Mouse (Mus musculus) granulocyte monocyte progenitor cell, adult 5-6 weeks (primary cell): ENCODE measurements around the gene Cc2d1b. TPM values are rescaled to one million over a fixed set of nuclear protein-coding genes. Genes with fewer than 3 reads are reported as not detected.

Experiments used
- ATAC-seq: replicated peaks from 2 replicates; pipeline ENCODE4 v1.8.0; 2016; ENCODE audit warnings: mild to moderate bottlenecking, moderate TSS enrichment, inconsistent platforms; ENCODE audit not compliant: poor library complexity, severe bottlenecking
- total RNA-seq, 2 experiments: library from RNA; stranded (forward) in 1 of 2; stranded (reverse) in 1 of 2; fragments of 200-712, 200-1000 nt in 1 of 2; fragments of >200 nt in 1 of 2; fragmentation: Nextera tagmentation in 1 of 2; gene quantifications; 2 replicates each; pipeline ENCODE4 v1.2.3; 2014 to 2017

The Cc2d1b gene
- total RNA-seq, 2 experiments from 2014 or later, result 29.2 to 86.2 TPM

DNA sequence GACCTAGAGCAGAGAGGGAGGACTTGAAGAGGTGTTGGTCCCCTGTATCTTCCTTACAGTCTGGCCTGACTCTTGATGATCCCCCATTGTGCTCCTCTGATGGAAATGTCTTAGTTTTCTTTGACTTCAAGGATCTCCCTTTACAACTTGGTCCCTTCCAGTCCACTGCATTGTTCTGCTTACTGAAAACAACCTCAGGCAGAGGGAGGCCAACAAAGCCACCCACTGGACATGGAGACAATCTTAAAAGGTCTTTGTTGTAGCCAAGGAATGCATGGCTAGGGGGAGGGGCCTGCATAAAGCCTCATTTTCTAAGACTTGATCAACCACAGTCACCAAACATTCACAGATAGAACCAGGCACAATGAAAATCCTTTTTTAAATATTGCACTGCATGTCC is 15.4 kb downstream of the Cc2d1b start:
- no peak for ATAC-seq

DNA sequence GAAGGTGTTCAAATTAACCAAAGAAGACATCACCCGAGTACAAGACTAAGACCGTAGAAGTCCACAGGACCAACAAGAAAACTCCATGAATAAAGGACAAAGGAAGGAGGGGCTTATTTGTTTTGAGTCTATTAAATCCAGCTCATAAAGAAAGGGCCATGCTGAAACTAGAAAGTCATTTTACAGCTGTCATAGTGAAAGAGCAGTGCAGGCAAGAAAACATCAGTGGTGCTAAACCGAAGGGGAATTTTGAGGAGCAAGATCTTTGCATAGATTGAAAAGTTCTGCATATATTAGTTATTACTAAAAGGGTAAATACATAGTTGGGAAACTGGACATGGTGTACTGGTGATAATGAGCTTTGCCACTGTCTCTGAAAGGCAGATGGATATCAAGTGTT is 18.0 kb downstream of the Cc2d1b start:
- no peak for ATAC-seq

GRCm38 (mm10) chr4:108638752-108639151 is 19.0 kb downstream of the Cc2d1b start:
- 0 out of 2 replicates have a peak, but pooled peaks have one; percentile 20 for ATAC-seq

GRCm38 (mm10) chr4:108664407-108664806 is 44.7 kb downstream of the Cc2d1b start:
- ATAC-seq, result no peak

Other genes starting within 250 kb of the Cc2d1b start
- not detected in 2 replicates for gene Shisal2a, start 236.6 kb upstream of the Cc2d1b start, total RNA-seq (2014; fragmentation: Nextera tagmentation)
- gene Shisal2a, start 236.6 kb upstream of the Cc2d1b start, total RNA-seq (2017), result not detected in 2 replicates
- gene Gpx7, start 213.0 kb upstream of the Cc2d1b start, total RNA-seq (2014; fragmentation: Nextera tagmentation), result 1.8 and 4.2 TPM in 2 replicates
- 0.30 and 0.46 TPM in 2 replicates for gene Gpx7, start 213.0 kb upstream of the Cc2d1b start, total RNA-seq (2017)
- gene Tut4, start 160.5 kb upstream of the Cc2d1b start, total RNA-seq (2014; fragmentation: Nextera tagmentation), result 77.1 and 98.9 TPM in 2 replicates
- 24.9 and 25.1 TPM in 2 replicates for gene Tut4, start 160.5 kb upstream of the Cc2d1b start, total RNA-seq (2017)
- gene Prpf38a, start 40.6 kb upstream of the Cc2d1b start, total RNA-seq (2014; fragmentation: Nextera tagmentation), result 50.4 and 78.1 TPM in 2 replicates
- gene Prpf38a, start 40.6 kb upstream of the Cc2d1b start, total RNA-seq (2017), result 116 and 137 TPM in 2 replicates
- 14.6 and 24.6 TPM in 2 replicates for gene Orc1, start 40.5 kb upstream of the Cc2d1b start, total RNA-seq (2014; fragmentation: Nextera tagmentation)
- 7.8 and 11.0 TPM in 2 replicates for gene Orc1, start 40.5 kb upstream of the Cc2d1b start, total RNA-seq (2017)
- not detected in 2 replicates for gene 3110021N24Rik, start 99.7 kb downstream of the Cc2d1b start, total RNA-seq (2014; fragmentation: Nextera tagmentation)
- not detected in 2 replicates for gene 3110021N24Rik, start 99.7 kb downstream of the Cc2d1b start, total RNA-seq (2017)
- gene Zfyve9, start 160.9 kb downstream of the Cc2d1b start, total RNA-seq (2014; fragmentation: Nextera tagmentation), result 0.11 and 1.3 TPM in 2 replicates
- 0.56 and 1.3 TPM in 2 replicates for gene Zfyve9, start 160.9 kb downstream of the Cc2d1b start, total RNA-seq (2017)
- 35.0 and 41.2 TPM in 2 replicates for gene Btf3l4, start 213.7 kb downstream of the Cc2d1b start, total RNA-seq (2014; fragmentation: Nextera tagmentation)
- 51.4 and 75.1 TPM in 2 replicates for gene Btf3l4, start 213.7 kb downstream of the Cc2d1b start, total RNA-seq (2017)
- gene Txndc12, start 214.7 kb downstream of the Cc2d1b start, total RNA-seq (2014; fragmentation: Nextera tagmentation), result 58.9 and 92.9 TPM in 2 replicates
- 101 and 120 TPM in 2 replicates for gene Txndc12, start 214.7 kb downstream of the Cc2d1b start, total RNA-seq (2017)
- gene Kti12, start 227.8 kb downstream of the Cc2d1b start, total RNA-seq (2014; fragmentation: Nextera tagmentation), result 33.0 and 44.0 TPM in 2 replicates
- gene Kti12, start 227.8 kb downstream of the Cc2d1b start, total RNA-seq (2017), result 21.2 and 29.6 TPM in 2 replicates
- not detected in 2 replicates for gene A730015C16Rik, start 228.7 kb downstream of the Cc2d1b start, total RNA-seq (2014; fragmentation: Nextera tagmentation)
- 0.65 and 3.2 TPM in 2 replicates for gene A730015C16Rik, start 228.7 kb downstream of the Cc2d1b start, total RNA-seq (2017)